Mouse (Mus musculus): ENCODE results near the gene Mgmt.

The Mgmt gene

DNA sequence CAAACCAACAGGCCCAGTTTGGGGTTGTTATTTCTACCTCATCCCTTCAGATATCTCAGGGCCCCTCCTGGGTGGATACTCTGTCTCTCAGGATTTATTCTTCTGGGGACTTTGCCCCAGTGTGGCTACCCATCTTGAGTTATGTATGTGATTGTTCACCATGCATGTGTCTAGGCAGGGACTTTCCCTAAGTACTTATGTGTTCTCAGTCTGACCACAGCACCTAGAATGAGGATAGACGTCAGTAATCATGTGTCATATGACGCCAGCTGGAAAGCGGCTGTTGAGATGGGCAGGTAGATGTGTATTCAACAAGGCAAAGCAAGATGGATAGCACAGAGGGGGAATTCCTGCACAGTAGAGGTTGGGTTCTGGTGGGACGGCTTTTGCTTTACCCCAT lies 217.7 kb downstream of the Mgmt start:
- no peak for DNase-seq (ENCODE audit: low spot score in 2 of 2)

DNA sequence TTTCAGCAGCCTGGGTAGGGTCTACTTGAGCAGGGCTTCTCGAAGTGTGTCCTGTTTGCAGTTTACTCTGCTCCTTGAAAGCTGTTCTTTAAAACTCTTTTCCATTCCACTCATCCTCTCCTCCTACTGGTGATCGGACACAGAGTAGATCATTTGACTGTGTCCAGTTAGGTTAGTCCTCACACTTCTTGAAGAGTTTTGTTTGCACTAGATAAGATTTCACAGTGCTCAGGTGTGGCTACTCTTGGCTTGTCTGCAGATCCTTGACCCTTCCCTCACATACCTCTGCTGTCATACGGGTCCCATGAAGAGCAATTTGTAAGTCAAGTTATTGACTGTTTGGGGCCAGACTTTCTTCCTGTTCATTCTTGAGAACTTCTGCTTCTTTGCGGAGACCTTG lies 221.8 kb downstream of the Mgmt start:
- no peak for DNase-seq (ENCODE audit: low spot score in 2 of 2)

DNA sequence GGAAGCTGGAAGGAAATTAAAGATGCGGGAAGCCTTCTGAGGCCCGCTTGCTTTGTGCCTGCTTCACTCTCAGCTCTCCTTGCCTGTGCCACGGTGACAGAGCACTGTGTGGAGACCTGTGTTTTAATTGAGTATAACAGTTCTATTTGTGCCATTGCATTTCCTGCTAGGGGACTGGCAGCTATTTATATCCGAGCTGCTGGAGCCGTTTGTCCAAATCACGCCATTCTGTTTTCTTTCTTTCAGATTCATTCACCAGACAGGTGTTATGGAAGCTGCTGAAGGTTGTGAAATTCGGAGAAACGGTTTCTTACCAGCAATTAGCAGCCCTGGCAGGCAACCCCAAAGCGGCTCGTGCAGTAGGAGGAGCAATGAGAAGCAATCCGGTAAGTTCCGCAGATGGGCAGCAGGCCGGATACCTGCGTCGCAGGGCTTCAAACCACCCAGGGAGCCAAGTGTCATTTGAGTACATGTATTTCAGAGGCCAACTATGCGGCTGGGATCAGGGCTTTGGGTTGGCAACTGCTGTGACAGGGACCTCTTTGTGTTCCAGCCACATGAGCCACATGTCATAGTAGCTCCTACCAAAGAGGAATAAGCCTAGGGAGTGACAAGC lies 226.9 kb downstream of the Mgmt start:
- no peak for DNase-seq (ENCODE audit: low spot score in 2 of 2)

DNA sequence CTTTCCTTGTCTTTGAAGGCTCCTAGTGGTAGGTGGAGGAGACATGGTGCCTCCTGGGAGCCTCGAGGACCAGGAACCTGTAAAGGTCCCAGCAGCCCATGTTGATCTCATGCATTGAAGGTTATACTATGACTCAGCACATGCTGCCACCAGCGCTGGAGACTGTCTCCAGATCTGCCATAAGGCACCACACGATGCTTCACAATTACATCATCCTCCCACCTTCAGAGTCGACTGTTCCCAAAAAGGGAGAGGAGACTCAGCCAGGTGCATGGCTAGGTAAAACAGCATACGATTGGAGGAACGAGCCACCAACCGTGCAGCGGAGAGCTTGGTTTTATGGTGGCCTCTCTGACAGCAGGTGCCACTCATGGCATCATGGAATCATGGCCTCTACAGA lies 234.3 kb downstream of the Mgmt start:
- DNase-seq (ENCODE audit: low spot score in 2 of 2): no peak

DNA sequence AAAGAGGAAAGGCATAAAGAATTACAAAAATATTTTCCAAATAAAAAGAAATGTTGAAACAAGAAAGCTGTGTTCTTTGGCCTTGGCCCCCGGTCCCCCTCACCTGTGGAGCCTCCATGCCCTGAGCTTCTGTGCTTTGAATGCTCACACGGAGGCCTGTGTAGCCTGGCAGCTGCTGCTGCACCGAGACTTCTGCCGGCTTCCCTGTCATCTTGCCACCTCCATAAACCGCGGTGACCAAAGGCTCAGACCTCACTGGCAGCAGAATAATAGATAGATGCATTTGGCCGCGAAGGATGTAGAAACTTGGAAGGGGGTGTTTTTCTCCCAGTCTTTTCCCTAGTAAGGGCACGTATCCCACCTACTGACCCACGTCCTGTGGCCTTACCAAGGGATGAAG lies 235.8 kb downstream of the Mgmt start:
- no peak for DNase-seq (ENCODE audit: low spot score in 2 of 2)

DNA sequence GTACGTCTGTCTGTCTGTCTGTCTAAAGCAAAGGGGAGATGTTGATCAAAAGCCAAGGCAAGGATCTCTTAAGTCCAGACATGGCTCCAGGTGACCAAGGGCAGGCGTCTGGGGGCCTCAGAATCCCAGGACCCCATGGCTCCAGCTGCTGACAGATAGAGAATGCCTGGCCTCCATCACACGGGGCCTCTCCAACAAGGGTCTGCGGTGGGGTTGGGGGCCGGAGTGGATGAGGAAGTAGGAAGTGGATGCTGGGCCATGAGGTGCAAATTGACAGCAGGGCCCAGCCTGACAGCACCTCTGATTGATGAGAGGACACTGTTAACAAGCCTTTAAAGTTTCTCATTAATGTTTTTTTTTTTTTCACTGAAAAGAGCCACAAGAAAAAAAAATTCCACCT lies 237.5 kb downstream of the Mgmt start:
- DNase-seq (ENCODE audit: low spot score in 2 of 2): no peak

DNA sequence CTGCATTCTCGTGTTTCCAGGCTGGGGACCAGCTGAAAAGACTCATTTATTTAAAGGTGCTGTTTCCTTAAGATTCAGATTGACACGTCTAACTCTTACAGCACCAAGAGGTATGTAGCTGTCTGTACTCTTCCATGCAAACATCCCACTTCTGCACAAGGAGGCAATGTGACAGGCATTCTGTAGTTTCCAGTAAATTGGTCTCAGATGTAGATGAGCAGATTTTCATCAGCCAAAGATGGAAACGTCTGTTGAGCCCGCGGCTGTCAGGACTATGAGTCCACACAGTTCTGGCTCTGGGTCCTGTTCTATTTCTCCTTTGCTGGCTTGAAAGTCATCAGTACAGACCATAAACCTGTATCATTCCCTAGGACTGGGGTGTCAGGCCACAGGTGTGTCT lies 243.7 kb downstream of the Mgmt start:
- DNase-seq (ENCODE audit: low spot score in 2 of 2): no peak

DNA sequence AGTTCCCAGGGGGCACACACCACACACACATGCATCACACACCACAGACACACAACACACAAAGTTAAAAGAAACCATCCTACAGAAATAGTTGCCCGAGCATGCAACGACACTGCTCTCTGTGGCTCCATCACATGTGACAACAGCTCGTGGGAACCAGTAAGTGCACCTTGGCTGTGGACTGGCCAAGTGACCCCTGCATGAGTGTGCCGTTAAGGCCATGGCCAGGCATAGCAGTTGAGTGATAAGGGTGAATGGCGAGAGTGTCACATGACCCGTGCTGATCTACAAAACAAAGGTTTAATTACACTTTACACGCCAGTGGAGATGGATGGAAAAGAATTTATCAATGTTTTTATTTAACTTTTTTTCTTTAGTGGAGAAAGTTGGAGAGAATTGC lies 245.9 kb downstream of the Mgmt start:
- no peak for DNase-seq (ENCODE audit: low spot score in 2 of 2)

DNA sequence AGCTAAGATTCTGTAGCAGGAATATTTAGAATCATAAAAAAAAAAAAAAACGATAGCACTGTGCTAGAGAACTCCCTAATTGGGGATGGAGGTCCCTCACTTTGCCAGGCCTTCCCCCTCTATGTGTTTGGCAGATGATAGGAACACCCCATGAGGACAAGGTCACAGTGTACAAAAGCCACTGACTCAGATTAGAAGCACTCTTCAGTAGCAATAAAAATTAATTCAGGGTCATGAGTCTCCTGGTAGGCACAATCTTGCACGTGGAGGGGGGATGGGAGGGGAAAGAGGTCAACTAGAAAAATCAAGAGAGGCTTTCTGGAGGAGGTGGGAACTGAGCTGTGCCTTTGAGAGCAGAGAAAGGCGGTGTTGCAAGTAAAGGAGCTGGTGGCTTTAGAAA lies 247.0 kb downstream of the Mgmt start:
- no peak for DNase-seq (ENCODE audit: low spot score in 2 of 2)

DNA sequence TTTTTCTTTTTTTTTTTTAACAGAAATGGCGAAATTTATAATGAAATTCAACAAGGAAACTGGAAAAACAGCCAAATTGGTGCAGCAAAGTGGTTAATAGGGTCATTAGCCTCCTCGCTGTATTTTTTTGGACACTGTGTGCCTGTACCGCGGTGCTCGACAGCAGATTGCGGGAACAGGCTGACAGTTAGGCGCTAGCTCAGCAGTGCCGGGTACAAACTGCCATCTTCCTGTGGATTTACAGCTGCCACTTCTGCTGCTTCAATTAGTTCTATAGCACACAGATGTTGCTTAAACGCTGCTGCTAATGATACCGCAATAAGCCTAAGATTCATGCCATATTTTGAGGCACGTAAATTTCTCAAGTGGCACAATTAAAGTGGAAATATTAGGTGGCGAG lies 252.7 kb downstream of the Mgmt start:
- no peak for DNase-seq (ENCODE audit: low spot score in 2 of 2)

DNA sequence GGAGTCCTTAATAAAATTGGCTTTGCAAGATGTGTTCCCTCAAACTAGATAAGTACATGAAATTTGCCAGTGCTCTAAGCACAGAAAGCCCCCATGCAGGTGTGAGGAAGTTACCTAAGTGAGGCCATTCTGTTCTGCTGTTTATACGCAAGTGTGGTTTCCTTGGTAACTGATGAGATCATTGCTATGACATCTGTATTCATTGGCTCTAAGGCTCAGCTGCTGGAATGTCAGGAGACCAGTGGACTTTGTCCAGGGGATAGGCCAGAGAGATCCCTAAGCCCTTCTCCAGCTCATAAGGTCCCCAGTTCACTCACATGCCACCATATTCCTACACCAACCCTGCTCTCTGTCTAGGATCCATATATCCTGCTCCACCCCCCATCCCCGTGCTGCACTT lies 257.4 kb downstream of the Mgmt start:
- DNase-seq (ENCODE audit: low spot score in 2 of 2): no peak

DNA sequence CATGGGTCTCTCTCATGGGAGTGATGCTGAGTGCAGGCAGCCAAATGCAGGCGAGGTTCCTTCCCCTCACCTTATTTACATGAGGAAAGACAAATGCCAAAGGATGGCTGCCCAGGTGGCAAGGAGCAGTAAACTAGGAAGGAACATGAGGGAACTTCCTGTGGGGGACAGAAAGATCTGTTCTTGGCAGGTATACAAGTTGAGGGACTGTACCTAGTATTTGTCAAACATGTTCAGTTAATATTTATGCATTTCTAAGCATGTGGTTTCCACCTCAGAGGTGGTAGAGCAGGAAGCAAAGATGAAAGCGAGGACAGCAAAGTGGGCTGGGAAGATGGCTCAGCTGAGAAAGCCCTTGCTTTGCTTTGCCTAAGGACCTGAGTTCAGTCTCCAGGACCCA lies 260.2 kb downstream of the Mgmt start:
- DNase-seq (ENCODE audit: low spot score in 2 of 2): no peak

DNA sequence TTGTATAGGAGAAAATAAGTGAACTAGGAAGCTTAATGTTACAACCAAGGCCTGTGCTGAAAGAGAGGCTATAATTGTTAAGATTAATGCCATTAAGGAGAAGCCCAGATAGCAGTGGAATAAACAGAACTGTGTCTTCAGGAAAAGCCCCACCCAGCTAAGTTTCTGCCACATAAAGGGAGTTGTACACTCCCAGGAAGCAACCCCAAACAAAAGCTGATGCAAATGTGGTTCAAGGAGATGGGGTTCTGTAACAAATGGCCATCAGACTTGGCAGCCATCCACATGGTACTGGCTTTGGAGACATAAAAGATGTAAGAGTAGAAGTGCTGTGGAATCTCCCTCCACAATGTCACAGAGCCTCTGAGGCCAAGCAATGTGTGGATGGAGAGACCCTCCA lies 264.7 kb downstream of the Mgmt start:
- DNase-seq (ENCODE audit: low spot score in 2 of 2): no peak

DNA sequence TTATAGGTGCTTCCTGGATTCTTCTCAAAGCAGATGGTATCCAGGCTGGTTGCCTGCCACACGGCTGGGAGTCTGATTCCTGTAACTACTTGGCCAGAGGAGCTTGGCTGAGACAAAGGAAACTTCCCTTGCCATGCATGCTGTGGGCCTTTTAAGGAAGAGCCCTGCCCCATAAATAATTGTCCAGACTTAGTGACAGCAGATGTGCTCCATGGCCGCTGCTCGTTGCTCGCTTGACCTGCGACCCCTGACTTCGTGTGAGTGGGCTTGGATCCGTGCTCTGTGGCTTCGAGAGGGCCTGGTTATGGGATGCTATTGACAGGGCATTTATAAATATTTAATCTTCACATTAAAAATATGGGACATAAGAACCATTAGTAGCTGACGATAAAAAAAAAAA lies 277.9 kb downstream of the Mgmt start:
- DNase-seq (ENCODE audit: low spot score in 2 of 2): no peak
